18 mouse cellular contexts compared by ENCODE assay signal in genomic region chr16:27296508-27296907, GRCm38 (mm10). TPM values are rescaled to one million over a fixed set of nuclear protein-coding genes. Genes with fewer than 3 reads are reported as not detected.
A peak's percentile ranks its signal among the peaks of the same experiment; 100 is the strongest.
DNase-seq lines count a peak whose midpoint lies in the region; ATAC-seq lines count a peak whose summit lies in the region.
"Had no signal": no experiment of that assay in that cellular context is flagged by ENCODE, and none has a peak within 500 bp of the region (broad histone marks: within the 10 kb centered on the region; RNA-seq: fewer than 3 reads in every experiment).

No protein-coding gene starts in this region.

- no peak for DNase-seq in left cerebral cortex, adult 8-10 months (ENCODE audit: low spot score in 2 of 2)
- no peak for DNase-seq in right cerebral cortex, adult 2 months (ENCODE audit: low spot score in 2 of 2)
- DNase-seq: adrenal gland, adult 2 months; adrenal gland, postnatal 10 days; adrenal gland, postnatal 25 days; cerebellum, adult 11-12 months; cerebellum, adult 2 months; cerebellum, adult 9-10 months; cerebellum, postnatal 10 days; cerebellum, postnatal 25 days; forebrain, postnatal 0 days had no signal

- peak; percentile 56 for ATAC-seq in granulocyte monocyte progenitor cell, adult 5-6 weeks (replicated peaks; ENCODE audit: poor library complexity, severe bottlenecking)
- peak; percentile 95 for ATAC-seq in megakaryocyte, adult 5-6 weeks (ENCODE audit: poor library complexity, severe bottlenecking)
- peak; percentile 70 for ATAC-seq in monocyte, adult 5-6 weeks (replicated peaks; ENCODE audit: insufficient number of reproducible peaks, low FRiP score, low TSS enrichment, poor library complexity, severe bottlenecking)
- ATAC-seq: forebrain, embryonic 13.5 days; forebrain, embryonic 15.5 days; forebrain, postnatal 0 days had no signal

RNA-seq across cellular contexts. Expression of gene Ostn, which starts 10.8 kb away (rescaled TPM):
- total RNA-seq in granulocyte monocyte progenitor cell, adult 5-6 weeks (2014; fragmentation: Nextera tagmentation): not detected in 2 replicates
- total RNA-seq in granulocyte monocyte progenitor cell, adult 5-6 weeks (2017): not detected in 2 replicates
- total RNA-seq in megakaryocyte, adult 5-6 weeks (2015): not detected in 2 replicates
- total RNA-seq in megakaryocyte, adult 5-6 weeks (2017): not detected in 2 replicates
- total RNA-seq in monocyte, adult 5-6 weeks (2017): not detected in 3 replicates
- total RNA-seq in left cerebral cortex, adult 8-10 months (2022): not detected
- total RNA-seq: adrenal gland, adult 2 months; adrenal gland, postnatal 25 days; ES-E14; forebrain, postnatal 0 days; MEL had no signal
